Mouse (Mus musculus) neural tube, embryonic 11.5 days (tissue): ENCODE results near the gene Vmn1r4. TPM values are rescaled to one million over a fixed set of nuclear protein-coding genes. Genes with fewer than 3 reads are reported as not detected.

Experiments used
- ATAC-seq: fragments of 200-750 bp; cut with Nextera tagmentation; 2 replicates; pipeline ENCODE4 v1.8.0; 2017; ENCODE audit warnings: moderate number of reproducible peaks, mild to moderate bottlenecking, moderate TSS enrichment, moderate library complexity; ENCODE audit not compliant: insufficient read depth, low FRiP score, low TSS enrichment
- DNase-seq: peaks from one replicate; pipeline ENCODE4 v3.0.0-alpha.2; 2015; ENCODE audit warnings: low spot score
- H3K27ac ChIP-seq: fragments of 300-500 bp; sonication (generic); 2 replicates; pipeline ENCODE4 v1.5.1; 2014; ENCODE audit warnings: low read depth, mild to moderate bottlenecking, low read length
- H3K27me3 ChIP-seq: fragments of 300-500 bp; sonication (generic); 2 replicates; pipeline ENCODE4 v1.6.1; 2014; ENCODE audit warnings: mild to moderate bottlenecking, low read length, mixed read lengths; ENCODE audit not compliant: control insufficient read depth, insufficient read depth
- H3K36me3 ChIP-seq: fragments of 300-500 bp; sonication (generic); 2 replicates; pipeline ENCODE4 v1.6.1; 2014; ENCODE audit warnings: mild to moderate bottlenecking, low read length, moderate library complexity, mixed read lengths; ENCODE audit not compliant: control insufficient read depth, insufficient read depth
- H3K4me1 ChIP-seq: fragments of 300-500 bp; sonication (generic); 2 replicates; pipeline ENCODE4 v1.6.1; 2014; ENCODE audit warnings: low read length, mixed read lengths; ENCODE audit not compliant: control insufficient read depth, insufficient read depth
- H3K4me2 ChIP-seq: fragments of 300-500 bp; sonication (generic); 2 replicates; pipeline ENCODE4 v1.6.1; 2014; ENCODE audit warnings: low read depth, mild to moderate bottlenecking, moderate library complexity
- H3K4me3 ChIP-seq: fragments of 300-500 bp; sonication (generic); 2 replicates; pipeline ENCODE4 v1.5.1; 2014; ENCODE audit warnings: low read depth, low read length
- H3K9ac ChIP-seq: fragments of 300-500 bp; sonication (generic); 2 replicates; pipeline ENCODE4 v1.6.1; 2014; ENCODE audit warnings: mild to moderate bottlenecking, low read length
- H3K9me3 ChIP-seq: fragments of 300-500 bp; sonication (generic); 2 replicates; pipeline ENCODE4 v1.6.1; 2016; ENCODE audit warnings: low read length; ENCODE audit not compliant: control insufficient read depth
- WGBS: fragments of 180-500 bp; shearing (Covaris S2); extraction: QIAGEN DNeasy Blood & Tissue Kit; methylation state at CpG from one replicate; pipeline ENCODE4 v1.1.7; 2014; 5-methylcytosine and 5-hydroxymethylcytosine counted together
- polyA plus RNA-seq: library from polyadenylated mRNA; unstranded; fragments of >200 nt; fragmentation: Nextera tagmentation; extraction: Ambion mirVana; gene quantifications from 2 replicates; pipeline ENCODE4 v1.2.1, GENCODE M21; 2014

The Vmn1r4 gene
- polyA plus RNA-seq, 1 experiment from 2014 or later, result 0.21 TPM

- no peak for DNase-seq
- Histone ChIP-seq H3K27ac (no peak overlapping the region), H3K9me3 (no peaks in the 10 kb centered on the region), H3K27me3 (no peaks in the 10 kb centered on the region), H3K4me1 (no peaks in the 10 kb centered on the region), H3K9ac (no peak overlapping the region), H3K4me2 (no peak overlapping the region), H3K4me3 (no peak overlapping the region), H3K36me3 (no peaks in the 10 kb centered on the region)
- ATAC-seq, result no peak
- 91% methylated on average over 2 of the region's 2 CpGs for WGBS
Measured at GRCm38 (mm10) chr6:56908397-56908796, 15.4 kb upstream of the Vmn1r4 start.

GRCm38 (mm10) chr6:56908912-56909311 lies 14.9 kb upstream of the Vmn1r4 start:
- peak; percentile 54 for DNase-seq
- no peak overlapping the region for H3K4me2 ChIP-seq
- peak; percentile 71; the same call in 1 of the 2 replicates for ATAC-seq

DNA sequence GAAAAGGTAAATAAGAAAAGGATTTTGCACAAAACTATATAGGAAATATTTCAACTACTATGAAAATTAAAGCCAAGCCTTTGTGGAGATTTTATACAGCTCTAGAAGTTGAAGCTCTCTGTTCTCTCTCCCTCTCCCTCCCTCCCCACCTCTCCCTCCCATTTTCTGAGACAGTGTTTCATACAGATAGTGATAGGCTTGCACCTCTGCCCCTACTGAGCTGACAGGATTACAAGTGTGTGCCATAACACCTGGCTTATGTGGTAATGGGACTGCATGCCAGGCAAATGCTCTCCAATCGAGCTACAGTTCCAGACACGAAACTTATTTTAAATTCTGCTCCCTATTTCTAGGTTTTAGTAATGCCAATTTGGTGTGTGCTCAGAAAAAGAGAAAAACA lies 12.9 kb upstream of the Vmn1r4 start:
- DNase-seq, result no peak
- Histone ChIP-seq H3K36me3 (no peaks in the 10 kb centered on the region), H3K4me2 (no peak overlapping the region), H3K27me3 (no peaks in the 10 kb centered on the region), H3K9me3 (no peaks in the 10 kb centered on the region; the same call in 1 of the 2 replicates), H3K4me3 (no peak overlapping the region), H3K27ac (no peak overlapping the region), H3K4me1 (no peaks in the 10 kb centered on the region), H3K9ac (no peak overlapping the region)
- WGBS, result 83% methylated on average over 2 of the region's 2 CpGs
- ATAC-seq, result no peak

More at GRCm38 (mm10) chr6:56908912-56909311, 14.9 kb upstream of the Vmn1r4 start:
- Histone ChIP-seq H3K4me3 (no peak overlapping the region), H3K27ac (no peak overlapping the region), H3K9ac (no peak overlapping the region), H3K4me1 (no peaks in the 10 kb centered on the region), H3K36me3 (no peaks in the 10 kb centered on the region), H3K9me3 (no peaks in the 10 kb centered on the region), H3K27me3 (no peaks in the 10 kb centered on the region)
- 18% methylated on average over 4 of the region's 4 CpGs for WGBS

DNA sequence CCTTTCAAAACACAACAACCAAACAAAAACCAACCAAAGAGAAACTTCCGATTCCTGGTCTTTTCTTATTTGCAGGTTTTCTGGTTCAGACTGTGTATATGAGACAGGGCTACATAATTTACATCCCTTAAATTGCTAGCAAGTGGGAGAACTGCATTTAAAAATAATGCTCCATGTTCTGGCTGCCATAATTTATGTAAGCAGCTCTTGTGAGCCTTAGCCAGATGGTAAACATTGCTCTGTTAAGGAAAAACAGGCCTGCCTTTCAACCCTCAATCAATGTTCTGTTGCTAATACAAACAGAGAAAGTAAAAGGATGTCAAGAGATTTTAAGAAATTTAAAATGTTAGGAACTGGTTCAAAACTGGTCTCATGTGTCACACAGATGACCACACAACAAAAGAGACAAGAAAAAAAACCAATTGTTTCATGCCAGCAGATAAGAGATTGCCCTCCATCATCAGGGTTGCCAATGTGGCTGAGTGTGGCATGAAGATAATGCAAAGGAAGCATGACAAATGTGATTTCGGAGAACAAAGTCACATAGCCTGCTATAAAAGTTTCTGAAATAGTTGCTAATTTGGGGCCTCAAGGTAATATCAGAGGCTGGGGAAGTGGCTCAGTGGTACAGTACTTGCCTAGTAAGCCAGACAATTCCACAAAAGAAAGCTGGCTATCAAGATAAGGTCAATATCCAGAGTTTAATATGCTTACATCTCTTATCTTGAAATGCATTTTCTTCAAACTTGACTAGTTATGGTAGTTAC lies 10.5 kb upstream of the Vmn1r4 start:
- no peak overlapping the region for H3K4me3 ChIP-seq
- 79% methylated on average over 2 of the region's 2 CpGs for WGBS
- no peak overlapping the region for H3K9ac ChIP-seq
- no peaks in the 10 kb centered on the region; the same call in 1 of the 2 replicates for H3K9me3 ChIP-seq
- no peaks in the 10 kb centered on the region for H3K4me1 ChIP-seq
- DNase-seq (no peak), ATAC-seq (no peak)
- H3K27me3 ChIP-seq, result no peaks in the 10 kb centered on the region
- no peak overlapping the region for H3K4me2 ChIP-seq
- H3K36me3 ChIP-seq, result no peaks in the 10 kb centered on the region
- no peak overlapping the region for H3K27ac ChIP-seq

GRCm38 (mm10) chr6:56916279-56916678 lies 7.5 kb upstream of the Vmn1r4 start:
- H3K4me1 ChIP-seq, result no peaks in the 10 kb centered on the region
- DNase-seq (no peak), ATAC-seq (no peak)
- H3K4me2 ChIP-seq, result no peak overlapping the region
- WGBS, result 80% methylated on average over 2 of the region's 2 CpGs
- H3K36me3 ChIP-seq, result no peaks in the 10 kb centered on the region
- no peaks in the 10 kb centered on the region; the same call in 1 of the 2 replicates for H3K9me3 ChIP-seq
- no peak overlapping the region for H3K27ac ChIP-seq
- no peaks in the 10 kb centered on the region for H3K27me3 ChIP-seq
- H3K9ac ChIP-seq, result no peak overlapping the region
- no peak overlapping the region for H3K4me3 ChIP-seq

DNA sequence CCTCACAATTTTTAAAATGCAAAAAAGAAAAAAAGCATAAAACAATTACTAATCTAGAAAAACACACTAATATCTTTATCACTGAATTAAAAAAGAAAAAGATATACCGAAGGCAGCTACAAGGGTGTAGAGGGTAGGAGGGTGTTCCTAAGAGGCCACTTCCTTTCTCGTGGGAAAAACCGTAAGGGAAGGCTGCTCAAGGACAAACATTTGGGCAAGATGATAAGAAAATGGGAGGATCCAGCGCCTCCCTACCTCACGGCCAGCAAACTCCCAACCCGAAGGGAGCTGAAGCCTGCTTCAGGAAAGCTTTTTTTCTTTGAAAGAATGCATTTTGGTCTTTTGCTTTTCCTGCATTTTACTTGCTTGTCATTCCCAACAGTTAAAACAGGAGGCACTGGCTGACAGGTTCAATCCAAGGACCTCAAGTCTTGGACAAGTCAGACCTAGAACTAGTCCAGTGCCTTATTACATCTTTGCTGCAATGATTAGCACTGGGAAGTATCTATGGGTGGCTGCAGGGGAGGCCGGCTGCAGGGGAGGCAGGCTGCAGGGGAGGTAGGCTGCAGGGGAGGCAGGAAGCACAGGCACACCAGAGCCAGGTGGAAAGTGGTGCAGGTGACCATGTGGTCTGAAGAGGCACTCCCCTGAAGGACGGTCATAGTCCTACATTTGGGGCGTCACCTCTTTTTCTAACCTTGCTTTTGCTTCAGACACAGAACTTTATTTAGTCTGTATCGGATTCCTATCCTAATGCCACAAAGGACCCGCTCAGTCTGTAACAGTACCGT lies 6.0 kb upstream of the Vmn1r4 start:
- Histone ChIP-seq H3K9me3 (no peaks in the 10 kb centered on the region; the same call in 1 of the 2 replicates), H3K4me1 (no peaks in the 10 kb centered on the region), H3K4me3 (no peak overlapping the region), H3K4me2 (no peak overlapping the region), H3K36me3 (no peaks in the 10 kb centered on the region), H3K27me3 (no peaks in the 10 kb centered on the region), H3K9ac (no peak overlapping the region), H3K27ac (no peak overlapping the region)
- ATAC-seq (no peak), DNase-seq (no peak)
- 73% methylated on average over 12 of the region's 12 CpGs for WGBS

- H3K4me1 ChIP-seq, result no peaks in the 10 kb centered on the region
- H3K9ac ChIP-seq, result no peak overlapping the region
- no peaks in the 10 kb centered on the region; the same call in 1 of the 2 replicates for H3K9me3 ChIP-seq
- no peaks in the 10 kb centered on the region for H3K36me3 ChIP-seq
- no peak overlapping the region for H3K27ac ChIP-seq
- no peaks in the 10 kb centered on the region for H3K27me3 ChIP-seq
- no peak overlapping the region for H3K4me3 ChIP-seq
- DNase-seq, result no peak
- 92% methylated on average over 7 of the region's 7 CpGs for WGBS
- H3K4me2 ChIP-seq, result no peak overlapping the region
- no peak for ATAC-seq
Measured at GRCm38 (mm10) chr6:56919330-56920044, 4.3 kb upstream of the Vmn1r4 start.

GRCm38 (mm10) chr6:56920222-56921092 lies 3.4 kb upstream of the Vmn1r4 start:
- no peak overlapping the region for H3K4me3 ChIP-seq
- H3K36me3 ChIP-seq, result no peaks in the 10 kb centered on the region
- WGBS, result 84% methylated on average over 12 of the region's 12 CpGs
- no peaks in the 10 kb centered on the region for H3K4me1 ChIP-seq
- DNase-seq (no peak), ATAC-seq (no peak)
- no peak overlapping the region for H3K9ac ChIP-seq
- H3K27ac ChIP-seq, result no peak overlapping the region
- no peaks in the 10 kb centered on the region for H3K9me3 ChIP-seq
- H3K4me2 ChIP-seq, result no peak overlapping the region
- H3K27me3 ChIP-seq, result no peaks in the 10 kb centered on the region
